Mouse (Mus musculus): ENCODE measurements around the gene 4931406C07Rik.
"Not testable (repeated sequence)": the region's sequence is repeated elsewhere in the genome, so short reads cannot be mapped to it uniquely, and the experiment has no call there.

The 4931406C07Rik gene

GRCm38 (mm10) chr9:15306398-15307119 lies at the start of gene 4931406C07Rik:
4931406C07Rik (minus strand) TSS chr9:15306448.
- DNase-seq, result no peak

GRCm38 (mm10) chr9:15349925-15350324 lies 43.7 kb upstream of the 4931406C07Rik start:
- DNase-seq, result no peak

GRCm38 (mm10) chr9:15337776-15338175 lies 31.5 kb upstream of the 4931406C07Rik start:
- peak; percentile 42 to 61 for DNase-seq

GRCm38 (mm10) chr9:15318170-15318742 lies 12.0 kb upstream of the 4931406C07Rik start:
- DNase-seq, result no peak

- DNase-seq, result no peak
Observed at GRCm38 (mm10) chr9:15317223-15318169, 11.2 kb upstream of the 4931406C07Rik start.

- not testable (repeated sequence) for DNase-seq
Observed at GRCm38 (mm10) chr9:15316296-15316695, 10.0 kb upstream of the 4931406C07Rik start.

- no peak for DNase-seq
Observed at GRCm38 (mm10) chr9:15314619-15315018, 8.4 kb upstream of the 4931406C07Rik start.

GRCm38 (mm10) chr9:15313633-15314032 lies 7.4 kb upstream of the 4931406C07Rik start:
- DNase-seq, result no peak

GRCm38 (mm10) chr9:15312054-15312735 lies 5.9 kb upstream of the 4931406C07Rik start:
- DNase-seq, result no peak

GRCm38 (mm10) chr9:15310179-15310578 lies 3.9 kb upstream of the 4931406C07Rik start:
- DNase-seq, result no peak

GRCm38 (mm10) chr9:15309425-15309824 lies 3.2 kb upstream of the 4931406C07Rik start:
- no peak for DNase-seq

- no peak for DNase-seq
Observed at GRCm38 (mm10) chr9:15308254-15308653, 2.0 kb upstream of the 4931406C07Rik start.

- no peak for DNase-seq
Observed at GRCm38 (mm10) chr9:15307257-15307656, 1.0 kb upstream of the 4931406C07Rik start.

- peak; percentile 97 to 98 for DNase-seq
Observed at GRCm38 (mm10) chr9:15305503-15306397, 498 bp downstream of the 4931406C07Rik start, which contains the start of gene Taf1d. Taf1d (plus strand) TSS chr9:15306214.

GRCm38 (mm10) chr9:15302881-15303280 lies 3.4 kb downstream of the 4931406C07Rik start:
- peak; percentile 70 to 87 for DNase-seq

GRCm38 (mm10) chr9:15302006-15302405 lies 4.2 kb downstream of the 4931406C07Rik start:
- DNase-seq, result not testable (repeated sequence)

- peak; percentile 83 to 93 for DNase-seq
Observed at GRCm38 (mm10) chr9:15301399-15301798, 4.8 kb downstream of the 4931406C07Rik start.

GRCm38 (mm10) chr9:15300056-15300455 lies 6.2 kb downstream of the 4931406C07Rik start:
- no peak for DNase-seq

GRCm38 (mm10) chr9:15298451-15298850 lies 7.8 kb downstream of the 4931406C07Rik start:
- no peak for DNase-seq

GRCm38 (mm10) chr9:15297112-15297511 lies 9.1 kb downstream of the 4931406C07Rik start:
- no peak for DNase-seq

- no peak for DNase-seq
Observed at GRCm38 (mm10) chr9:15289251-15289650, 17.0 kb downstream of the 4931406C07Rik start.

All from kidney, postnatal 36 days (tissue).